Mouse (Mus musculus): ENCODE measurements at regions not wholly inside any gene's neighbourhood (a gene's known extent, or its start where the extent isn't known, plus 50 kb on each side); places are given as distances from the start of the nearest gene placed in this dataset.

GRCm38 (mm10) chr9:46598518-46598917 is 278.7 kb upstream of the 4931429L15Rik start:
- TF ChIP-seq CTCF (IDR thresholded peaks at IDR 0.05; ENCODE audit: borderline replicate concordance, insufficient read depth, low read depth, low read length) (no peak), POLR2A (IDR thresholded peaks at IDR 0.05; ENCODE audit: borderline replicate concordance, insufficient read depth, low read length) (no peak)

All from cerebellum, adult 2 months (tissue).